Mouse (Mus musculus) cerebellum, adult 2 months (tissue): Measurements from ENCODE around the gene Rapgef5.

Source experiments
- CTCF ChIP-seq: fragments of 200-500 bp; IDR thresholded peaks from 2 replicates; pipeline ENCODE4 v1.5.1; 2011; ENCODE audit warnings: low read depth, mild to moderate bottlenecking, control low read depth, low read length, moderate library complexity, borderline replicate concordance; ENCODE audit not compliant: insufficient read depth
- POLR2A ChIP-seq: fragments of 200-500 bp; IDR thresholded peaks from 2 replicates; pipeline ENCODE4 v1.6.1; 2011; ENCODE audit warnings: low read length, control low read depth, borderline replicate concordance; ENCODE audit not compliant: insufficient read depth

DNA sequence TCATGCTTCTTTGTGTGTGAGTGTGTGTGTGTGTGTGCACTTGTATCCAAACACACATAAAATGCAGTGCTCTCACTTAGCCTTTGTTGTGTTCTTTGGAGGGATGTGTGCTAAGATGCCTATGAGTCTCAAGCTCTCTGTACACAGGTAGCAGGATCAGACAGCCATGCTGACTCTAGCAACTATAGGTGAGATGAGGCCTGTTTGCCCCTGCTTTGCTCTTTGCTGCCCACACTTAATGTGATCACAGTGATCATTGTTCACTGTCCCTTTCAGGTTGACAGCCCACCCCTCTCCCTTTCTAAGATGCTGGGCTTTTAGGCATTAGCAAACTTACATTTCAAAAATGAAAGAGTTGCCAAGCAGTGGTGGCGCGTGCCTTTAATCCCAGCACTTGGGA lies 158.2 kb downstream of the Rapgef5 start:
- TF ChIP-seq CTCF (no peak), POLR2A (no peak)
